Mouse (Mus musculus): ENCODE data around the gene Eya3. TPM values are rescaled to one million over a fixed set of nuclear protein-coding genes. Genes with fewer than 3 reads are reported as not detected.

Eya3 gene
- total and polyA plus RNA-seq, 3 experiments: 21.7 to 270 (median 38.2) TPM

DNA sequence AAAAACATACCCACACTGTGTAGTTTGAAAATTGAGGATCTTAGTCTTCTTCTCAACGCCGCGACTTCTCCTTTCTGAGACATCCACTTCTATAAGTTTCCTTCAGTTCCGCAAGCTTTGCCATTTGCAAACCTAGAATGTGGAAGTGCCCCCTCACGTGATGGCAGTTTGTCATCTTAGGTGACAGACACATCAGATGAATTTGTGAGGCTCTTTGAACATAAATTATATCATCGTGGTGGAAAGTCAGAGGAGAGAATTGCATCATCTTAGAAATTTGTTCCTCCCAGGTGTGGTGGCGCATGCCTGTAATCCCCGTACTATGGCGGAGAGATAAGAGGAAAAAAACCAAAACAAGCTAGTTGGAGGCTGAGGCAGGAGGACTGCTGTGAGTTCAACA lies 45.8 kb upstream of the Eya3 start (continued):
- peak; percentile 79 to 80 for TF ChIP-seq EP300 (IDR thresholded peaks at IDR 0.05; ENCODE audit: low read depth in 1 of 2, low read length in 2 of 2)
- no peak for TF ChIP-seq SMC3 (IDR thresholded peaks at IDR 0.05; ENCODE audit: low read depth, low read length)
- no peak for TF ChIP-seq CTCF (IDR thresholded peaks at IDR 0.05 in 2 of 3, conservative IDR thresholded peaks at IDR 0.05 in 1 of 3; ENCODE audit: control insufficient read depth in 1 of 3, insufficient read depth in 1 of 3, low read depth in 2 of 3, low read length in 3 of 3, poor library complexity in 1 of 3, severe bottlenecking in 1 of 3)
- no peak for TF ChIP-seq GABPA (IDR thresholded peaks at IDR 0.05; ENCODE audit: low read depth, low read length)
- peak; percentile 58; the same call in 1 of the 2 replicates for TF ChIP-seq NRF1 (IDR thresholded peaks at IDR 0.05; ENCODE audit: insufficient read depth, low read depth, low read length, poor library complexity, severe bottlenecking)
- no peak for TF ChIP-seq MYB (IDR thresholded peaks at IDR 0.05; ENCODE audit: low read depth, low read length)
- peak; percentile 99 for TF ChIP-seq ETS1 (IDR thresholded peaks at IDR 0.05; ENCODE audit: low read depth, low read length)
- TF ChIP-seq MAZ (IDR thresholded peaks at IDR 0.05; ENCODE audit: low read depth, low read length): 0 out of 2 replicates have a peak, but pooled peaks have one; percentile 59
- no peak for TF ChIP-seq POLR2AphosphoS5 (IDR thresholded peaks at IDR 0.05; ENCODE audit: borderline replicate concordance, low read depth, low read length)
- TF ChIP-seq MXI1 (IDR thresholded peaks at IDR 0.05; ENCODE audit: low read depth, low read length): peak; percentile 77
- no peak for TF ChIP-seq CHD1 (IDR thresholded peaks at IDR 0.05; ENCODE audit: low read depth, low read length)
- 0 out of 2 replicates have a peak, but pooled peaks have one; percentile 4 for TF ChIP-seq TCF12 (IDR thresholded peaks at IDR 0.05; ENCODE audit: low read depth, low read length)
- peak in 1 of 2 experiments; percentile 40; a peak in 1 of 4 replicates for TF ChIP-seq POLR2A (IDR thresholded peaks at IDR 0.05; ENCODE audit: control insufficient read depth in 1 of 2, insufficient read depth in 1 of 2, low read depth in 1 of 2, low read length in 2 of 2, poor library complexity in 1 of 2)
- peak; percentile 99 for TF ChIP-seq USF1 (IDR thresholded peaks at IDR 0.05; ENCODE audit: low read depth, low read length)
- peak; percentile 75 for TF ChIP-seq RCOR1 (IDR thresholded peaks at IDR 0.05; ENCODE audit: low read depth, low read length)
- TF ChIP-seq ZNF384 (IDR thresholded peaks at IDR 0.05; ENCODE audit: low read depth, low read length): peak; percentile 80
- no peak for TF ChIP-seq ZKSCAN1 (IDR thresholded peaks at IDR 0.05; ENCODE audit: low read depth, low read length)
- no peak for TF ChIP-seq CHD2 (IDR thresholded peaks at IDR 0.05; ENCODE audit: low read length)
- TF ChIP-seq RAD21 (IDR thresholded peaks at IDR 0.05; ENCODE audit: low read depth, low read length): no peak
- TF ChIP-seq ZC3H11A (IDR thresholded peaks at IDR 0.05; ENCODE audit: low read depth, low read length): no peak
- no peak for TF ChIP-seq KAT2A (conservative IDR thresholded peaks at IDR 0.05; ENCODE audit: low read depth, low read length)

DNA sequence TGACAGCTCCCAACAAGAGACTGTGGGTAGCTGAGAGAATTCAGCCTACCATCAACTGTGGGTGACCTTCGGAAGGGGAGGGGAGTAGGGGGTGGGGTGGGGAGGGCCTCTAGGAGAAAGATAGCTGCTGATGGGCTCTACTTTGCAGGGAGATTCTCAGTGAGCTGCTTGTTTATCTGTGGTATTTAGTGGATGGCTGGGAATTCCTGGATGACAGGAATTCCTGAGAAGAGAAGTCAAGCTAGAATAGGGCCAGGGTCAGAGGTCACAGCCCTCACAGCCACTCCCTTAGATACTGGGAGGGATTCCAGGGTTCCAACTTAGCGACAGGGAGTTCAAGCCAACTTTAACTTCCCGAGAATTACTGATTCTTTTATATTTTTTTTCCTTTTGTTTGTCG lies 44.6 kb upstream of the Eya3 start:
- H3K36me3 ChIP-seq (ENCODE audit: control insufficient read depth in 1 of 2, insufficient read depth in 2 of 2, low read length in 2 of 2): peaks cover 0 to 8% of the 10 kb centered on the region in 2 experiments; a peak in 2 of 4 replicates
- no peak overlapping the region for H3K9ac ChIP-seq (ENCODE audit: control insufficient read depth, low read depth, low read length, poor library complexity, severe bottlenecking)
- no peak overlapping the region for H3K4me3 ChIP-seq (ENCODE audit: control insufficient read depth in 1 of 2, insufficient read depth in 1 of 2, low read depth in 2 of 2, low read length in 2 of 2)
- no peak for DNase-seq (ENCODE audit: low read depth, low spot score)
- no peak overlapping the region for H3K27ac ChIP-seq (ENCODE audit: control insufficient read depth, low read depth, low read length)
- peaks cover 0 to 10% of the 10 kb centered on the region in 2 experiments; a peak in 3 of 4 replicates for H3K4me1 ChIP-seq (ENCODE audit: control insufficient read depth in 1 of 2, insufficient read depth in 2 of 2, low read length in 2 of 2)
- no peaks in the 10 kb centered on the region for H3K9me3 ChIP-seq (replicated peaks; ENCODE audit: insufficient read depth, low read length)
- no peaks in the 10 kb centered on the region for H3K27me3 ChIP-seq (ENCODE audit: control insufficient read depth in 1 of 2, insufficient read depth in 2 of 2, low read length in 2 of 2)
- H3K79me2 ChIP-seq (ENCODE audit: control insufficient read depth, insufficient read depth, low read length, poor library complexity): no peaks in the 10 kb centered on the region
- TF ChIP-seq ZNF384 (IDR thresholded peaks at IDR 0.05; ENCODE audit: low read depth, low read length): no peak
- TF ChIP-seq CTCF (IDR thresholded peaks at IDR 0.05 in 2 of 3, conservative IDR thresholded peaks at IDR 0.05 in 1 of 3; ENCODE audit: control insufficient read depth in 1 of 3, insufficient read depth in 1 of 3, low read depth in 2 of 3, low read length in 3 of 3, poor library complexity in 1 of 3, severe bottlenecking in 1 of 3): no peak
- TF ChIP-seq SMC3 (IDR thresholded peaks at IDR 0.05; ENCODE audit: low read depth, low read length): no peak
- TF ChIP-seq KAT2A (conservative IDR thresholded peaks at IDR 0.05; ENCODE audit: low read depth, low read length): no peak
